Mouse (Mus musculus) urinary bladder, adult 18-20 months (tissue): ENCODE results near the gene Vangl2.
A peak's percentile ranks its signal among the peaks of the same experiment; 100 is the strongest.

ENCODE experiments used
- DNase-seq, 2 experiments: peaks; one replicate each; pipeline ENCODE4 v3.0.0; 2022; ENCODE audit warnings: low spot score in 2 of 2, mixed read lengths in 2 of 2

The Vangl2 gene

GRCm38 (mm10) chr1:172029914-172030313 lies 1.7 kb upstream of the Vangl2 start:
- DNase-seq: no peak

- no peak for DNase-seq
Measured at GRCm38 (mm10) chr1:172027809-172028102, 488 bp downstream of the Vangl2 start.

GRCm38 (mm10) chr1:172027010-172027808 lies 1.0 kb downstream of the Vangl2 start:
- DNase-seq: peak; percentile 65 to 81

GRCm38 (mm10) chr1:172026201-172026901 lies 1.9 kb downstream of the Vangl2 start:
- DNase-seq: peak in 1 of 2 experiments; percentile 25

- no peak for DNase-seq
Measured at GRCm38 (mm10) chr1:172025201-172025904, 2.9 kb downstream of the Vangl2 start.

- DNase-seq: no peak
Measured at GRCm38 (mm10) chr1:172024140-172024895, 3.9 kb downstream of the Vangl2 start.

- no peak for DNase-seq
Measured at GRCm38 (mm10) chr1:172019863-172020521, 8.3 kb downstream of the Vangl2 start.

GRCm38 (mm10) chr1:172019339-172019738 lies 8.9 kb downstream of the Vangl2 start:
- peak; percentile 31 to 37 for DNase-seq

GRCm38 (mm10) chr1:172018336-172019311 lies 9.6 kb downstream of the Vangl2 start:
- no peak for DNase-seq

- no peak for DNase-seq
Measured at GRCm38 (mm10) chr1:172017517-172018070, 10.7 kb downstream of the Vangl2 start.

- DNase-seq: no peak
Measured at GRCm38 (mm10) chr1:172016660-172017516, 11.4 kb downstream of the Vangl2 start.

- no peak for DNase-seq
Measured at GRCm38 (mm10) chr1:172016031-172016430, 12.2 kb downstream of the Vangl2 start.

- DNase-seq: no peak
Measured at GRCm38 (mm10) chr1:172015312-172015939, 12.8 kb downstream of the Vangl2 start.

GRCm38 (mm10) chr1:172014771-172015170 lies 13.5 kb downstream of the Vangl2 start:
- DNase-seq: no peak

- peak in 1 of 2 experiments; percentile 30 for DNase-seq
Measured at GRCm38 (mm10) chr1:172012030-172012429, 16.2 kb downstream of the Vangl2 start.

- DNase-seq: no peak
Measured at GRCm38 (mm10) chr1:172010042-172010824, 18.0 kb downstream of the Vangl2 start.

GRCm38 (mm10) chr1:172009406-172009805 lies 18.8 kb downstream of the Vangl2 start:
- no peak for DNase-seq
